Mouse (Mus musculus): Measurements from ENCODE around the gene Hoxc5. TPM values are rescaled to one million over a fixed set of nuclear protein-coding genes. Genes with fewer than 3 reads are reported as not detected.
A peak's percentile ranks its signal among the peaks of the same experiment; 100 is the strongest.

Hoxc5 gene
- polyA plus RNA-seq, 1 experiment = not detected

DNA sequence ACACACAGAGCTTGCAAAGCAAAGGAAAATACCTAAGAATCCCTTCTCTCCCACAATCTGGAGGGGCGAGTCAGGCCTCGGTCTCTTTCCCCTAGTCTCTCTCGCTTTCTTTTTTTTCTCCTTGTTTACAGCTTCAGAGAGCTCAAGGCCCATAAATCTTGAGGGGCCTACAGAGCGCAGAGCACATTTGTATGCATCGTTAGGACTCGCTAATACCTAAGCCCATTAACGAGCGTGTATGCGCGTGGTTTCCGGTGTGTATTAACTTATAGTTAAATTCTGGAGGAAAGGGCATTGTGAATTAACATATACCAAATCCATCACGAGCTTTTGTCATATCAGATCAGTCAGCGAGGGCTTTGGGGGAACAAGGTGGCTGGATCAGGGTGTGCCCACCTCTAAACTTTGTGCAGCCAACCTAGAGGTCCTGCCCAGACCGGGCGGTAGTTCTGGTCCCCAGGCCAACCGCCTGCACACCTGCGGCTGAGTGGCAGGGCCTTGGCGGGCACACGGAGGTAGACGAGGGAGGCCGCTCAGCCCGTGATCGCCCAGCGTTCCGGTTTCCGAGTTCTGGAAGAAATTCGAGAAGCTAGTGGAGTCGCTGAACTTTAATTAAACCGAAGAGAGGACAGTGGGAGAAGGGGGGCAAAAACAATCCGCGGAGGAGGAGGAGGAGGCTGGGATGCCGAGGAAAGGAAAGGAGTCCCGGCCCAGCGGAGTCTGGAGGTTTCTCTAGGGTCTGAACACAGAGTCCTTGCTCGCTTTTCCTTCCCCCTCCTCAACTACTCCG lies 93.3 kb downstream of the Hoxc5 start:
- H3K9ac ChIP-seq (ENCODE audit: low read depth, poor library complexity, severe bottlenecking) = peak overlapping the region; percentile 36
- H3K9me3 ChIP-seq (replicated peaks; ENCODE audit: control insufficient read depth, insufficient read depth, low read length, poor library complexity, severe bottlenecking) = no peaks in the 10 kb centered on the region
- H3K4me3 ChIP-seq (ENCODE audit: low read depth, low read length) = peak overlapping the region; percentile 15
- H3K36me3 ChIP-seq (ENCODE audit: control insufficient read depth, insufficient read depth, low read length, poor library complexity, severe bottlenecking) = no peaks in the 10 kb centered on the region
- H3K27me3 ChIP-seq (ENCODE audit: control insufficient read depth, insufficient read depth, low read length, poor library complexity, severe bottlenecking) = peaks cover 15% of the 10 kb centered on the region
- H3K27ac ChIP-seq (ENCODE audit: insufficient read depth, low read length) = no peak overlapping the region
- H3K4me1 ChIP-seq (ENCODE audit: control insufficient read depth, insufficient read depth, low read length) = no peaks in the 10 kb centered on the region
- TF ChIP-seq POLR2A (IDR thresholded peaks at IDR 0.05; ENCODE audit: insufficient read depth, low read length) (no peak), CTCF (IDR thresholded peaks at IDR 0.05; ENCODE audit: low read depth, low read length) (no peak), EP300 (IDR thresholded peaks at IDR 0.05; ENCODE audit: insufficient read depth, low read depth, low read length) (no peak)

DNA sequence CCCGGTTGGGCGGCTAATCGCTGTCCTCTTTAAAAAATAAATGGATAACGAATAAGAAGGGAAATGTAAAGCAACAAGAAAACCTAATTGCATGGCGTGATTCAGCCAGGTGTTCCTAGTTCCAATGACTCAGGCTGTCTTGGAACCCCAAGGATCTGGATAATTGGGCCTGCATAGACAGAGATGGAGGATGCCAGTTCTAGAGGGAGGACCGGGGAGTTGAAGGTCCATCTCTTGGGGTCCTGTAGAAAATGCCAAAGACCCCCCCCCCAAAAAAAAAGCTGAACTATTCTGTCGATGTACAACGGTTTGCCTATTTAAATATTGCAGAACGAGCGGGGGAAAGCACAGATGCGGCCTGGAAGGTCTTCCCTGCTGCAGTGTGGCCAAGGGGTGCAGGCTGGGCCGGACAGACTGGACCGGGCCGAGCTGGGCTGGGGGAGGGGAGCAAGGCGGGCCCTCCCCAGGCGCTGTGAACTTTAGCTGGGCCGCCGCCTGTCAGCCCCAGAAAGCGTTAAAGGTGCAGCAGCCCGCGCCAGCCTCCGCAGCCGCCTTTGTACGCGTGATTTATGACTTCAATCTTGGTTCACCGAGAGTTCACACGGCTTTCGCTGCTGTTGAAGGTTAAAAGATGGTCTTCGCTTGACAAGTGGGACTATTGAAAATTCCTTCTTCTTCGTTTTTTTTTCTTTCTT lies 94.0 kb downstream of the Hoxc5 start:
- H3K9me3 ChIP-seq (replicated peaks; ENCODE audit: control insufficient read depth, insufficient read depth, low read length, poor library complexity, severe bottlenecking) = no peaks in the 10 kb centered on the region
- no peak overlapping the region for H3K27ac ChIP-seq (ENCODE audit: insufficient read depth, low read length)
- H3K4me1 ChIP-seq (ENCODE audit: control insufficient read depth, insufficient read depth, low read length) = no peaks in the 10 kb centered on the region
- H3K9ac ChIP-seq (ENCODE audit: low read depth, poor library complexity, severe bottlenecking) = 0 out of 2 replicates have a peak overlapping the region, but pooled peaks have one; percentile 36
- no peaks in the 10 kb centered on the region for H3K36me3 ChIP-seq (ENCODE audit: control insufficient read depth, insufficient read depth, low read length, poor library complexity, severe bottlenecking)
- TF ChIP-seq POLR2A (IDR thresholded peaks at IDR 0.05; ENCODE audit: insufficient read depth, low read length) (no peak), CTCF (IDR thresholded peaks at IDR 0.05; ENCODE audit: low read depth, low read length) (no peak), EP300 (IDR thresholded peaks at IDR 0.05; ENCODE audit: insufficient read depth, low read depth, low read length) (no peak)
- peaks cover 15% of the 10 kb centered on the region for H3K27me3 ChIP-seq (ENCODE audit: control insufficient read depth, insufficient read depth, low read length, poor library complexity, severe bottlenecking)
- H3K4me3 ChIP-seq (ENCODE audit: low read depth, low read length) = peak overlapping the region; percentile 15

DNA sequence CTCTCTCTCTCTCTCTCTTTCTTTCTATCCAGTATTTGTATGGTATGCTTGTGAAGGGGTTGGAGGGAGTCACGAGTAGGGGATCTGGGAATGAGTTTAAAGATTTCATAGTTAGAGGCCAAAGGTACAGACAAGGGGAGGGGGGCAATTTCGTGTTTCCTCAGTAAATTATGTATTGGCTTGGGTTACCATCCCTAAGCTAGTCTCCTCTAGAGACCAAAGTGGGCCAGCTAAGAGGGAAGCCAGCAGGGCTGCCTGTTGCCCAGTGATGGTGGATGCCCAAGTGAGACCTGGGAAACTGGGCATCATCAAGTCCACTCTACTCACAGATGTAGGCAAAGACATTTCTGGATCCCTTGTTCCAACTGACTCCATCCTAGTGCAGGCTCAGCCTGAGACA lies 94.7 kb downstream of the Hoxc5 start:
- H3K36me3 ChIP-seq (ENCODE audit: control insufficient read depth, insufficient read depth, low read length, poor library complexity, severe bottlenecking) = no peaks in the 10 kb centered on the region
- no peaks in the 10 kb centered on the region for H3K4me1 ChIP-seq (ENCODE audit: control insufficient read depth, insufficient read depth, low read length)
- peaks cover 16% of the 10 kb centered on the region for H3K27me3 ChIP-seq (ENCODE audit: control insufficient read depth, insufficient read depth, low read length, poor library complexity, severe bottlenecking)
- no peak overlapping the region for H3K27ac ChIP-seq (ENCODE audit: insufficient read depth, low read length)
- no peak overlapping the region for H3K9ac ChIP-seq (ENCODE audit: low read depth, poor library complexity, severe bottlenecking)
- H3K9me3 ChIP-seq (replicated peaks; ENCODE audit: control insufficient read depth, insufficient read depth, low read length, poor library complexity, severe bottlenecking) = no peaks in the 10 kb centered on the region
- TF ChIP-seq CTCF (IDR thresholded peaks at IDR 0.05; ENCODE audit: low read depth, low read length) (no peak), POLR2A (IDR thresholded peaks at IDR 0.05; ENCODE audit: insufficient read depth, low read length) (no peak), EP300 (IDR thresholded peaks at IDR 0.05; ENCODE audit: insufficient read depth, low read depth, low read length) (no peak)
- no peak overlapping the region for H3K4me3 ChIP-seq (ENCODE audit: low read depth, low read length)

DNA sequence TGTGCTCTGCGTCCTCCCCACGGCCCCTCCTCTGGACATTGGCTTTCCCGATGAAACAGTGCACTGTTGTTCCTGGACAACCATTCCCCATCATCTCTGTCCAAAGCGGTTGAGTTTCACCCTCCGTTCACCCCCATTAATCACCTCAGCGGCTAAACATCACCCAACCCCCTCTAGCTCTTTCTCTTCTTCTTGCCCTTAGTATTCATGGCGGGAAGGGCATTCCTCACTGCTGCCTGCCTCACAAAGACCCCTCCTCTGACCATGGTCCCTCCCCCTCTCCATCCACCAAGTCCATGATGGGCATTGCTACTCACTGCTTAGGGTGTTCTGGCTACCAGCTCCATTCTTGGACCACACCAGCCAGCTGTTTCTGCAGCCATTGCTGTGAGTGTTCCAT lies 98.4 kb downstream of the Hoxc5 start:
- no peak for TF ChIP-seq EP300 (IDR thresholded peaks at IDR 0.05; ENCODE audit: insufficient read depth, low read depth, low read length)
- no peak for TF ChIP-seq POLR2A (IDR thresholded peaks at IDR 0.05; ENCODE audit: insufficient read depth, low read length)
- TF ChIP-seq CTCF (IDR thresholded peaks at IDR 0.05; ENCODE audit: low read depth, low read length) = no peak
- no peaks in the 10 kb centered on the region for H3K4me1 ChIP-seq (ENCODE audit: control insufficient read depth, insufficient read depth, low read length)
- H3K9me3 ChIP-seq (replicated peaks; ENCODE audit: control insufficient read depth, insufficient read depth, low read length, poor library complexity, severe bottlenecking) = no peaks in the 10 kb centered on the region
- H3K27ac ChIP-seq (ENCODE audit: insufficient read depth, low read length) = no peak overlapping the region
- no peak overlapping the region for H3K9ac ChIP-seq (ENCODE audit: low read depth, poor library complexity, severe bottlenecking)
- peaks cover 15% of the 10 kb centered on the region for H3K27me3 ChIP-seq (ENCODE audit: control insufficient read depth, insufficient read depth, low read length, poor library complexity, severe bottlenecking)
- H3K36me3 ChIP-seq (ENCODE audit: control insufficient read depth, insufficient read depth, low read length, poor library complexity, severe bottlenecking) = no peaks in the 10 kb centered on the region
- H3K4me3 ChIP-seq (ENCODE audit: low read depth, low read length) = no peak overlapping the region

Other genes with a start within 250 kb of the Hoxc5 start
- gene Calcoco1, start 245.3 kb upstream of the Hoxc5 start, polyA plus RNA-seq (2011; ENCODE audit: insufficient read depth, insufficient read length, low read depth, missing spikeins) = 47.9 and 51.9 TPM in 2 replicates
- 3.7 and 3.8 TPM in 2 replicates for gene Hoxc13, start 46.3 kb upstream of the Hoxc5 start, polyA plus RNA-seq (2011; ENCODE audit: insufficient read depth, insufficient read length, low read depth, missing spikeins)
- not detected in 2 replicates for gene Hoxc12, start 30.7 kb upstream of the Hoxc5 start, polyA plus RNA-seq (2011; ENCODE audit: insufficient read depth, insufficient read length, low read depth, missing spikeins)
- gene Hoxc11, start 13.0 kb upstream of the Hoxc5 start, polyA plus RNA-seq (2011; ENCODE audit: insufficient read depth, insufficient read length, low read depth, missing spikeins) = not detected in 2 replicates
- gene Hoxc10, start 647 bp upstream of the Hoxc5 start, polyA plus RNA-seq (2011; ENCODE audit: insufficient read depth, insufficient read length, low read depth, missing spikeins) = not detected in 2 replicates
- not detected in 2 replicates for gene Hoxc9, start 9.0 kb downstream of the Hoxc5 start, polyA plus RNA-seq (2011; ENCODE audit: insufficient read depth, insufficient read length, low read depth, missing spikeins)
- gene Hoxc8, start 23.2 kb downstream of the Hoxc5 start, polyA plus RNA-seq (2011; ENCODE audit: insufficient read depth, insufficient read length, low read depth, missing spikeins) = 0.40 and 0.45 TPM in 2 replicates
- gene Hoxc6, start 30.8 kb downstream of the Hoxc5 start, polyA plus RNA-seq (2011; ENCODE audit: insufficient read depth, insufficient read length, low read depth, missing spikeins) = 1.3 TPM in 1 of 2 replicates, not detected in the other
- 0.56 and 0.99 TPM in 2 replicates for gene Hoxc4, start 51.5 kb downstream of the Hoxc5 start, polyA plus RNA-seq (2011; ENCODE audit: insufficient read depth, insufficient read length, low read depth, missing spikeins)
- 13.5 and 15.3 TPM in 2 replicates for gene Smug1, start 199.6 kb downstream of the Hoxc5 start, polyA plus RNA-seq (2011; ENCODE audit: insufficient read depth, insufficient read length, low read depth, missing spikeins)

Data from ES-Bruce4 (cell line).